Mouse (Mus musculus) lung, adult 2 months (tissue): ENCODE results near the gene Tmem136.

ENCODE experiments used
- CTCF ChIP-seq: fragments of 200-500 bp; IDR thresholded peaks from 2 replicates; pipeline ENCODE4 v1.5.1; 2011; ENCODE audit warnings: mild to moderate bottlenecking, low read length, control low read depth; ENCODE audit not compliant: insufficient read depth
- POLR2A ChIP-seq: fragments of 200-500 bp; IDR thresholded peaks from 2 replicates; pipeline ENCODE4 v1.6.1; 2011; ENCODE audit warnings: low read depth, mild to moderate bottlenecking, control low read depth, low read length, borderline replicate concordance; ENCODE audit errors: extremely low read depth

GRCm38 (mm10) chr9:43098922-43099321 lies 17.4 kb downstream of the Tmem136 start:
- no peak for TF ChIP-seq CTCF
- no peak for TF ChIP-seq POLR2A
